Mouse (Mus musculus) embryonic fibroblast, embryonic 13.5 days (primary cell): ENCODE results near the gene Wnt1. TPM values are rescaled to one million over a fixed set of nuclear protein-coding genes. Genes with fewer than 3 reads are reported as not detected.
"Not testable (repeated sequence)": the region's sequence is repeated elsewhere in the genome, so short reads cannot be mapped to it uniquely, and the experiment has no call there.

Experiments used
- H3K27ac ChIP-seq: 2 replicates; pipeline ENCODE4 v1.5.1; 2012; ENCODE audit warnings: low read length, control low read depth, inconsistent platforms; ENCODE audit not compliant: insufficient read depth
- H3K4me1 ChIP-seq: 2 replicates; pipeline ENCODE4 v1.6.1; 2011; ENCODE audit warnings: low read length; ENCODE audit not compliant: control insufficient read depth, insufficient read depth
- H3K4me3 ChIP-seq: 2 replicates; pipeline ENCODE4 v1.5.1; 2011; ENCODE audit warnings: mild to moderate bottlenecking, control low read depth, low read length; ENCODE audit not compliant: insufficient read depth
- CTCF ChIP-seq: IDR thresholded peaks from 2 replicates; pipeline ENCODE4 v1.5.1; 2011; ENCODE audit warnings: mild to moderate bottlenecking, control low read depth, low read length, moderate library complexity, borderline replicate concordance; ENCODE audit not compliant: insufficient read depth
- POLR2A ChIP-seq: IDR thresholded peaks from 2 replicates; pipeline ENCODE4 v1.6.1; 2011; ENCODE audit warnings: low read depth, mild to moderate bottlenecking, control low read depth, low read length, moderate library complexity
- polyA plus RNA-seq: library from polyadenylated mRNA; stranded (reverse); fragments of >200 nt; gene quantifications from 2 replicates; pipeline ENCODE4 v1.2.4, GENCODE M21; 2011; ENCODE audit warnings: low read depth; ENCODE audit not compliant: missing spikeins, insufficient read length

Gene Wnt1
- not detected in 2 replicates for polyA plus RNA-seq

GRCm38 (mm10) chr15:98789661-98790535 lies at the start of gene Wnt1:
Gene Wnt1, plus strand, starts transcription at chr15:98789857.
- H3K4me1 ChIP-seq = peaks cover 3% of the 10 kb centered on the region; the same call in 1 of the 2 replicates
- H3K27ac ChIP-seq = no peak within 1 kb of the TSS
- TF ChIP-seq POLR2A (no peak), CTCF (peak; percentile 72)
- 0 out of 2 replicates have a peak within 1 kb of the TSS, but pooled peaks have one; percentile 8 for H3K4me3 ChIP-seq

- H3K4me3 ChIP-seq = no peak overlapping the region
- no peak overlapping the region for H3K27ac ChIP-seq
- H3K4me1 ChIP-seq = no peaks in the 10 kb centered on the region; the same call in 1 of the 2 replicates
- TF ChIP-seq POLR2A = no peak
- no peak for TF ChIP-seq CTCF
Observed at GRCm38 (mm10) chr15:98740219-98740618, 49.4 kb upstream of the Wnt1 start.

GRCm38 (mm10) chr15:98742766-98743428 lies 46.8 kb upstream of the Wnt1 start:
- TF ChIP-seq CTCF = no peak
- no peak for TF ChIP-seq POLR2A
- H3K27ac ChIP-seq = no peak overlapping the region
- H3K4me1 ChIP-seq = peaks cover 16% of the 10 kb centered on the region
- no peak overlapping the region for H3K4me3 ChIP-seq

GRCm38 (mm10) chr15:98743863-98744262 lies 45.8 kb upstream of the Wnt1 start:
- not testable (repeated sequence) for H3K27ac ChIP-seq

GRCm38 (mm10) chr15:98746344-98746965 lies 43.2 kb upstream of the Wnt1 start:
- TF ChIP-seq POLR2A (no peak), CTCF (no peak)
- Histone ChIP-seq H3K4me3 (no peak overlapping the region), H3K27ac (peak overlapping the region; percentile 59), H3K4me1 (peaks cover 20% of the 10 kb centered on the region)

More at GRCm38 (mm10) chr15:98743863-98744262, 45.8 kb upstream of the Wnt1 start:
- H3K4me3 ChIP-seq = not testable (repeated sequence)
- H3K4me1 ChIP-seq = peaks cover 20% of the 10 kb centered on the region

- no peak overlapping the region for H3K4me3 ChIP-seq
- peaks cover 20% of the 10 kb centered on the region for H3K4me1 ChIP-seq
- TF ChIP-seq CTCF (no peak), POLR2A (no peak)
- H3K27ac ChIP-seq = no peak overlapping the region; the same call in 1 of the 2 replicates
Observed at GRCm38 (mm10) chr15:98747296-98747695, 42.4 kb upstream of the Wnt1 start.

- Histone ChIP-seq H3K4me3 (no peak overlapping the region), H3K4me1 (peaks cover 20% of the 10 kb centered on the region), H3K27ac (no peak overlapping the region)
- TF ChIP-seq CTCF = no peak
- TF ChIP-seq POLR2A = no peak
Observed at GRCm38 (mm10) chr15:98749093-98749492, 40.6 kb upstream of the Wnt1 start.

- Histone ChIP-seq H3K27ac (no peak overlapping the region), H3K4me1 (peaks cover 2% of the 10 kb centered on the region; the same call in 1 of the 2 replicates), H3K4me3 (no peak overlapping the region)
- TF ChIP-seq CTCF (no peak), POLR2A (no peak)
Observed at GRCm38 (mm10) chr15:98753021-98753423, 36.6 kb upstream of the Wnt1 start.

GRCm38 (mm10) chr15:98754125-98754524 lies 35.5 kb upstream of the Wnt1 start:
- Histone ChIP-seq H3K27ac (no peak overlapping the region), H3K4me1 (no peaks in the 10 kb centered on the region), H3K4me3 (no peak overlapping the region)
- TF ChIP-seq CTCF (no peak), POLR2A (no peak)
